Mouse (Mus musculus) liver, embryonic 14.5 days (tissue): ENCODE results near the gene Porcn.

Experiments used
- CTCF ChIP-seq: IDR thresholded peaks from 2 replicates; pipeline ENCODE4 v1.5.1; 2016; ENCODE audit warnings: antibody characterized with exemption, low read depth, control low read depth
- EP300 ChIP-seq: IDR thresholded peaks from 2 replicates; pipeline ENCODE4 v1.6.1; 2016; ENCODE audit warnings: antibody characterized with exemption, low read depth

- TF ChIP-seq CTCF (no peak), EP300 (no peak)
These were observed 45.5 kb upstream of the Porcn start for GRCm38 (mm10) chrX:8251789-8252333.
